Mouse (Mus musculus) myocyte (in vitro differentiated cells): ENCODE data around the gene St6galnac3. TPM values are rescaled to one million over a fixed set of nuclear protein-coding genes. Genes with fewer than 3 reads are reported as not detected.

Experiments used
- H3K27me3 ChIP-seq: one replicate; pipeline ENCODE4 v1.6.1; 2011; ENCODE audit not compliant: control insufficient read depth, insufficient read depth, insufficient read length
- H3K36me3 ChIP-seq: one replicate; pipeline ENCODE4 v1.6.1; 2011; ENCODE audit not compliant: control insufficient read depth, insufficient read depth
- H3K4me2 ChIP-seq: one replicate; pipeline ENCODE4 v1.6.1; 2011; ENCODE audit warnings: low read depth, control low read depth
- H3K4me3 ChIP-seq: one replicate; pipeline ENCODE4 v1.5.1; 2011; ENCODE audit warnings: mild to moderate bottlenecking, control low read depth, moderate library complexity
- H3K79me2 ChIP-seq: one replicate; pipeline ENCODE4 v1.6.1; 2011; ENCODE audit not compliant: control insufficient read depth, insufficient read depth
- H3ac ChIP-seq: one replicate; pipeline ENCODE4 v1.6.1; 2011; ENCODE audit not compliant: control insufficient read depth, insufficient read length
- CEBPB ChIP-seq: IDR thresholded peaks from 2 replicates; pipeline ENCODE4 v1.6.1; 2011; ENCODE audit warnings: mild to moderate bottlenecking, moderate library complexity; ENCODE audit not compliant: poor library complexity, insufficient read depth, severe bottlenecking
- E2F4 ChIP-seq: IDR thresholded peaks from one replicate; pipeline ENCODE4 v1.6.1; 2011; ENCODE audit warnings: mild to moderate bottlenecking, control low read depth, moderate library complexity; ENCODE audit not compliant: insufficient read depth
- MAX ChIP-seq: IDR thresholded peaks from one replicate; pipeline ENCODE4 v1.6.1; 2011; ENCODE audit warnings: low read depth, mild to moderate bottlenecking, control low read depth
- MYOD1 ChIP-seq, 3 experiments: IDR thresholded peaks; one replicate each; pipeline ENCODE4 v1.6.1; 2011; ENCODE audit warnings: control low read depth in 2 of 3, low read depth in 2 of 3, mild to moderate bottlenecking in 2 of 3, moderate library complexity in 1 of 3; ENCODE audit not compliant: insufficient read length in 2 of 3, control insufficient read depth in 1 of 3
- MYOG ChIP-seq, 3 experiments: IDR thresholded peaks; one replicate each; pipeline ENCODE4 v1.6.1; 2011; ENCODE audit warnings: control low read depth in 2 of 3, low read depth in 2 of 3, mild to moderate bottlenecking in 2 of 3; ENCODE audit not compliant: insufficient read length in 2 of 3, control insufficient read depth in 1 of 3, insufficient read depth in 1 of 3
- POLR2A ChIP-seq: IDR thresholded peaks from one replicate; pipeline ENCODE4 v1.6.1; 2011; ENCODE audit warnings: low read depth, mild to moderate bottlenecking, control low read depth, moderate library complexity; ENCODE audit not compliant: insufficient read length
- POLR2AphosphoS2 ChIP-seq: IDR thresholded peaks from one replicate; pipeline ENCODE4 v1.6.1; 2011; ENCODE audit warnings: low read depth, control low read depth; ENCODE audit not compliant: insufficient read length
- REST ChIP-seq: IDR thresholded peaks from one replicate; pipeline ENCODE4 v1.6.1; 2011; ENCODE audit warnings: mild to moderate bottlenecking, control low read depth, moderate library complexity; ENCODE audit not compliant: insufficient read depth, insufficient read length
- SRF ChIP-seq: IDR thresholded peaks from one replicate; pipeline ENCODE4 v1.6.1; 2011; ENCODE audit warnings: low read depth; ENCODE audit not compliant: control insufficient read depth, insufficient read length
- TCF12 ChIP-seq: IDR thresholded peaks from one replicate; pipeline ENCODE4 v1.6.1; 2011; ENCODE audit warnings: mild to moderate bottlenecking, control low read depth; ENCODE audit not compliant: poor library complexity, insufficient read depth, severe bottlenecking
- TCF3 ChIP-seq: IDR thresholded peaks from one replicate; pipeline ENCODE4 v1.6.1; 2011; ENCODE audit warnings: low read depth, control low read depth; ENCODE audit not compliant: insufficient read length
- USF1 ChIP-seq: IDR thresholded peaks from one replicate; pipeline ENCODE4 v1.6.1; 2011; ENCODE audit warnings: low read depth, mild to moderate bottlenecking, control low read depth, moderate library complexity
- polyA plus RNA-seq: library from polyadenylated mRNA; unstranded; fragments of >200 nt; fragmentation: generic; extraction: Trizol; gene quantifications from one replicate; pipeline ENCODE4 v1.2.1, GENCODE M21; 2012; ENCODE audit warnings: missing spikeins

Gene St6galnac3
- polyA plus RNA-seq, 1 experiment = not detected

DNA sequence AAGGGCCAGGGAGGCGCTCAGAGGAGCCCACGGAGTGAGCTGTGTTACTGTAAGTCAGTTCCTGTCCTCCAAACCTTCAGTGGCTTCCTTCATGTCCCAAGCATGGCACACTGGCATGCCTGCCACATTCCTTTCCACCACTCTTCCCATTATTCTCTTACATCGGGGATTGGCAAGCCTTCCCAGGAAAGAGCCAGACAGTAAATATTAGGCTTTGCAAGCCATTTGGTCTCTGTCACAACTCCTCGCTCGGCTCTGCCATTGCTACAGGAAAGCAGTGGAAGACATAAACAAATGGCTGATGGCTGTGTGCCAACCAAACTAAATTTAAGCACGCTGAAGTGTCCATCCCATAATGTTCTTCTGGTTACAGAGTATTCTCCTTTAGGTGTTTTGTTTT is 7.1 kb upstream of the St6galnac3 start:
- Histone ChIP-seq H3K27me3 (no peaks in the 10 kb centered on the region), H3ac (no peak overlapping the region), H3K4me2 (no peak overlapping the region), H3K79me2 (no peaks in the 10 kb centered on the region), H3K4me3 (no peak overlapping the region), H3K36me3 (no peaks in the 10 kb centered on the region)
- TF ChIP-seq MYOG (IDR thresholded peaks at IDR 0.05; ENCODE audit: control insufficient read depth in 1 of 3, insufficient read depth in 1 of 3, insufficient read length in 2 of 3, low read depth in 2 of 3) = no peak
- TF ChIP-seq MAX = no peak
- no peak for TF ChIP-seq E2F4
- no peak for TF ChIP-seq TCF12
- TF ChIP-seq REST = no peak
- TF ChIP-seq SRF = no peak

GRCm38 (mm10) chr3:153728577-153728976 is 3.6 kb upstream of the St6galnac3 start:
- Histone ChIP-seq H3K79me2 (no peaks in the 10 kb centered on the region), H3K36me3 (no peaks in the 10 kb centered on the region), H3K27me3 (peaks cover 7% of the 10 kb centered on the region), H3K4me2 (no peak overlapping the region), H3K4me3 (no peak overlapping the region), H3ac (no peak overlapping the region)
- TF ChIP-seq MAX = no peak
- no peak for TF ChIP-seq TCF12
- no peak for TF ChIP-seq E2F4
- no peak for TF ChIP-seq REST
- TF ChIP-seq TCF3 = no peak
- no peak for TF ChIP-seq POLR2AphosphoS2
- no peak for TF ChIP-seq MYOG (IDR thresholded peaks at IDR 0.05; ENCODE audit: control insufficient read depth in 1 of 3, insufficient read depth in 1 of 3, insufficient read length in 2 of 3, low read depth in 2 of 3)
- no peak for TF ChIP-seq CEBPB
- no peak for TF ChIP-seq SRF
- no peak for TF ChIP-seq POLR2A

GRCm38 (mm10) chr3:153723467-153724079 is 1.4 kb downstream of the St6galnac3 start:
- Histone ChIP-seq H3K27me3 (peaks cover 7% of the 10 kb centered on the region), H3K4me3 (no peak overlapping the region), H3K36me3 (no peaks in the 10 kb centered on the region), H3ac (no peak overlapping the region), H3K79me2 (no peaks in the 10 kb centered on the region), H3K4me2 (no peak overlapping the region)
- TF ChIP-seq POLR2A (no peak), REST (no peak), E2F4 (no peak), CEBPB (no peak), TCF12 (no peak), MYOD1 (IDR thresholded peaks at IDR 0.05; ENCODE audit: control insufficient read depth in 1 of 3, insufficient read length in 2 of 3, low read depth in 2 of 3) (no peak), POLR2AphosphoS2 (no peak), USF1 (no peak)

GRCm38 (mm10) chr3:153721525-153721924 is 3.4 kb downstream of the St6galnac3 start:
- H3K4me3 ChIP-seq = no peak overlapping the region
- TF ChIP-seq TCF12 = no peak
- TF ChIP-seq POLR2A = no peak
- TF ChIP-seq REST = no peak
- TF ChIP-seq E2F4 = no peak
- TF ChIP-seq MAX = no peak
- no peak for TF ChIP-seq USF1
- TF ChIP-seq SRF = no peak
- TF ChIP-seq CEBPB = no peak
- TF ChIP-seq MYOD1 (IDR thresholded peaks at IDR 0.05; ENCODE audit: control insufficient read depth in 1 of 3, insufficient read length in 2 of 3, low read depth in 2 of 3) = no peak
- no peak for TF ChIP-seq MYOG (IDR thresholded peaks at IDR 0.05; ENCODE audit: control insufficient read depth in 1 of 3, insufficient read depth in 1 of 3, insufficient read length in 2 of 3, low read depth in 2 of 3)
- TF ChIP-seq POLR2AphosphoS2 = no peak
- TF ChIP-seq TCF3 = no peak
- H3K36me3 ChIP-seq = no peaks in the 10 kb centered on the region
- no peaks in the 10 kb centered on the region for H3K79me2 ChIP-seq
- H3K4me2 ChIP-seq = no peak overlapping the region
- no peak overlapping the region for H3ac ChIP-seq
- peaks cover 7% of the 10 kb centered on the region for H3K27me3 ChIP-seq

- TF ChIP-seq MYOD1 (IDR thresholded peaks at IDR 0.05; ENCODE audit: control insufficient read depth in 1 of 3, insufficient read length in 2 of 3, low read depth in 2 of 3) = no peak
- TF ChIP-seq TCF3 = no peak
- TF ChIP-seq MYOG (IDR thresholded peaks at IDR 0.05; ENCODE audit: control insufficient read depth in 1 of 3, insufficient read depth in 1 of 3, insufficient read length in 2 of 3, low read depth in 2 of 3) = no peak
- no peak for TF ChIP-seq TCF12
- TF ChIP-seq E2F4 = no peak
- H3ac ChIP-seq = no peak overlapping the region
- H3K27me3 ChIP-seq = peaks cover 7% of the 10 kb centered on the region
- no peak overlapping the region for H3K4me2 ChIP-seq
- no peaks in the 10 kb centered on the region for H3K79me2 ChIP-seq
- no peak overlapping the region for H3K4me3 ChIP-seq
- no peaks in the 10 kb centered on the region for H3K36me3 ChIP-seq
Measured at GRCm38 (mm10) chr3:153720922-153721321, 4.1 kb downstream of the St6galnac3 start.
